Mouse (Mus musculus) urinary bladder, postnatal 4 days (tissue): ENCODE data around the gene Kcnq4.

Experiments used
- DNase-seq, 2 experiments: peaks; one replicate each; pipeline ENCODE4 v3.0.0; 2021 to 2022; ENCODE audit warnings: low spot score in 2 of 2

Kcnq4 gene

DNA sequence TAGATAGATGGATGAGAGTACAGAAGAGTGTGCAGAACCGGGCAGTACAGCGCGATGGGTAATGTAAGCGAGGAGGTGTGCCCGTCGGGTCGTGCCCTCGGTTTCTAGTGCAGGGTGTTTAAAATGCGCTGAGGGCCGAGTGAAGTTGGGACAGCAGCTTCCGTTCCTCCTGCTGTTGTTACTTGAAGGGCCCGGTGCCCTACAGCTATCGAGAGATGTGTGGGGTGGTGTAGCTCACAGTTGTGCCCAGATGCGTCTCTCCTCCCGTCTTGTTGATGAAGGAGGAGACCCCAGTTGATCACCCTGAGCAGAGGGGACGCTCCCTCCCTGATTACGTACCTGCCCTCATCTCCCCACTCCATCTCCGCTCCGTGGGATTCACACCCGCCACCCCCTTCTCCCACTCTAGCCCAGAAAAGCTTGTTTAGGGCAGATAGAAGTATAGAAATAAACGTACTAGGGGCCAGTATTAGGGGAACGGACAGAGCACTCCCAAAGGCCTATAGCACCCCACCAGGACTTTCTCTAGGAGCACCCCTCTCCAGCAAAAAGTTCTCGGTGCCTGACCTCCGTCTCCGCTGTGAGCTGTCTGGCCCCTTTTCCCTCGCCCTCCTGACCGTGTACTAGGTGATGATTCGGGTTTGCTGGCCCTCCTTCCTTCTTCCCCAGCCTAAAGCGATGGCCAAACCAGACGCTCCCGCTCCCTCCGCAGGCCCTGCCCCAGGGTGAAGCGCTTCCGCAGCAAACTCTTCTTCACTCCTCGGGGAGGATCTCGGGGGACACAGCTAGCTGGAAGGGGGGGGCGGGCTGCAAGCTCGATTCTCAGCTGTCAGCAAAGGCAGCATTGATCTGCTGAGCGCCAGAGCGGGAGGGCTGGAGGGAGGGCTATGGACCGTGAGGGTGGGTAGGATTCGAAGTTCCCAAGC is at the start of gene Kcnq4:
TSS of gene Kcnq4 (minus strand) at position 672 of the 926 bp plus-strand sequence.
- no peak for DNase-seq

DNA sequence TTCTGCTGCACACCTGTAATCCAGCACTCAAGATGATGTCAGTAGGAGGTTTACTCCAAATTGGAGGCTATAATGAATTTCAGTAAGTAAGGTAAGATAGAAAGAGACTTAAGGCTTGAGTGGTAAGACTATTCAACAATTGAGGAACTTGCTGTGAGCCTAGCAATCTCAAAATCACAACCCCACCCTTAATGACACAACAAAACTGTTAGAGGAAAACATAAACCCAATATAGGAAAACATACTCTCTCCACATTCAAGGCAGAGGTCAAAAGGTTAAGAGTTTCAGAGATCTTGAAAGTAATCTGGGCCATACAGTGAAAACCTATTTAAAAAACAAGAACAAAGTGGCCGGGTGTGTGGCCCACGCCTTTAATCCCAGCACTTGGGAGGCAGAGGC is 48.3 kb upstream of the Kcnq4 start:
- no peak for DNase-seq

DNA sequence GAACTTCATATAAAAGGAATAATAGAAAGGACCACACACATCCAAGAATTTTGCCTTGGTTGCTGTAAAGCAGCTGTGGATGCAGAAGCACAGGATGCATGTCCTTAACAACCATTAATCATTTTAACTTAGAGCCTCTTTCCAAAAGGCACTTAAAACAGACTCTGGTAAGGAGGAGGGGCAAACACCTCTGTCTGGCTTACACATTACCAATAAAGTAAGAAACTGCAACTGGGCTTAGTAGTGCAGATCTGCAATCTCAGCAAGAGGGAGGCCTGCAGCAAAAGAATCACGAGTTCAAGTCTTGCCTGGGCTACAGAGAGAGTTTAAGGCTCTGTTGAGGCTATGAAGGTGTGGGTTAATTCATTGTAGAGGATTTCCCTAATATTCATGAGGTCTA is 47.2 kb upstream of the Kcnq4 start:
- no peak for DNase-seq

DNA sequence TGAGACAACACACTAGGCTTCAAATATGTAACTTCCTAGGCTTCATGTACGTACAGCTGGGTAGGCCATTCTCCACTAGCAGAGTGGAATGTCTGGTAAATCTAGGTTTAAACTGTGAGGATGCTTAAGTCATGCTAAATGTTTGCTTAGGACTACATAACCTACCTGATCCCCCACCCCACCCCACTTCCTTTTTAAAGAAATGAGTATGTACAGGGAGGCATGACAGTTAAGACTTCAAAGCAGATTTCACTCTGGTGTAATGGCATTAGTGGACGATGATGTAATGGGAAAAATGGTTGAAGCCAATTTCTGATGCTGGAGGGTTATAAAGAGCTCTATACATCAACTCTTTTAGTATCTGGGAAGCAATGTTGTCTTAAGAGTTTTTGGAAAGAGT is 44.5 kb upstream of the Kcnq4 start:
- no peak for DNase-seq

DNA sequence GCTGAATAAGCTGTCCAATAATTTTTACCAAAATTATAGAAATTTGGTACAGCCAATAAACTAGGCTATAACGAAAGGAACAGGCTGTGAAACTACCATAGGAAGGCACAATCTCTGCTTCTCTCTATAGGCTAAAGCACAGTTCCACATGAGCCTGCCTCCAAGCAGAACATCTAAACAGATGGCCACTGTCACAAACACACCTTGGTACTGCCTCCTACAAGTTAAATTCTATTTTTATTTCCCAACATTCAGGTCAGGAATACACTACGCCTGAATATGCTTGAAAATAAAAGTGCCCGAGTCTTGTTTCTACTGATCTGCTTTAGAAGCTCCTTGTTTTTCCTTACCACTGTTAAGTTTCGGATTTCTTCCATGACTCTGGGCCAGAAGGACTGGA is 41.6 kb upstream of the Kcnq4 start:
- no peak for DNase-seq

DNA sequence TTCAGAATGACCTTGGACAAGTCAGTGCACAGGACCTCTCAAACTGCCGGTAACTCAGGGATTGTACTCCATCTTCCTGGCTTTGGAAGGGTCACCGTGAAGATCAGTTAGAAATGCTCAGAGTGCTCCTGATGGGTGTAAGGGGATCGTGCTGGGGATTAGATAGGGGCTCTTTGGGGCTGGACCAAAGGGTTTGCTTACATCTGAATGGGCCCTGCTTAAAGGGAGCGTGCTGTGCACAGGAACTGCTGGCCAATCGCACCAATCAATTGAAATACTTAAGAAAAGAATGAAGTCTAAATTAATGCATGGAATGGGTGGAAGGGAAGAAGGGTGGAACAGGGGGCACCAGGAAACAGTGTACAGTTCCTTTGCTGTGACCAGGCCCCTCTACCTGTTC is 7.4 kb upstream of the Kcnq4 start:
- DNase-seq: peak in 1 of 2 experiments; percentile 38

DNA sequence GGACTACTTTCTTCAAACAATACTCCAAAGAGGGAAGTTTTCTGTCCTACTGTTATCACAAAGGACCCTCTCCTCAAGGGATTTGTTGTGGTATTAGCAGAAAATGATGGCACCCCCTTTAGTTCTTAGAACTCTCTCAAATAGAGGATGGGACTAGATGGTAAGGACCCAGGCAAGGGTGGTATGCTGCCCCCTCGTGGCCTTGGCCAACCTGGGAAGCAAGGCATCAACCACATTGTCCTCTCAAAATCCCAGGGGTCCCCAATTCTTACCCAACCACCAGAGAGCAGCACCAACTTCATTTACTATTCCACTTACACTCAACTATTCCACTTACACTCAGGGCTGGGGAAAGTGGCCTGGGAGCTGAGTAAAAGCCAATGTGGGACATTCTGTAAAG is 6.9 kb upstream of the Kcnq4 start:
- DNase-seq: peak; percentile 63 to 78

DNA sequence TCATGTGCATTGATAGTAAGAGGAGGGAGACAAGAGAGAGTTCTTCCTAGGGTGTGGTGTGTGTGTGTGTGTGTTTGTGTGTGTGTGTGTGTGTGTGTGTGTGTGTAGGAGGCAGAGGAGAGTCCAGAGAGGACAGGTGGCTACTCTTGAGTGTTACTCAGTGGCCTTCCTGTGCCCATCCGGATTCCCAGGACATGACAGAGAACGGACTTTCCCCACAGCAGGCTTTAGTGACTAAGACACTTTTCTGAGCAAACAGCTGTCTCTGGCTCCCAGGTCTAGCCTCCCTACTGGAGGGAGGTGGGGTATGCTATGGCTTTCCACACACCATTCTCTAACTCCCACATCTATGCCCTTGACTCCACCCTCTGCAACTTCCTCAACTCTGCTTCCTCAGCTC is 1.2 kb upstream of the Kcnq4 start:
- no peak for DNase-seq

DNA sequence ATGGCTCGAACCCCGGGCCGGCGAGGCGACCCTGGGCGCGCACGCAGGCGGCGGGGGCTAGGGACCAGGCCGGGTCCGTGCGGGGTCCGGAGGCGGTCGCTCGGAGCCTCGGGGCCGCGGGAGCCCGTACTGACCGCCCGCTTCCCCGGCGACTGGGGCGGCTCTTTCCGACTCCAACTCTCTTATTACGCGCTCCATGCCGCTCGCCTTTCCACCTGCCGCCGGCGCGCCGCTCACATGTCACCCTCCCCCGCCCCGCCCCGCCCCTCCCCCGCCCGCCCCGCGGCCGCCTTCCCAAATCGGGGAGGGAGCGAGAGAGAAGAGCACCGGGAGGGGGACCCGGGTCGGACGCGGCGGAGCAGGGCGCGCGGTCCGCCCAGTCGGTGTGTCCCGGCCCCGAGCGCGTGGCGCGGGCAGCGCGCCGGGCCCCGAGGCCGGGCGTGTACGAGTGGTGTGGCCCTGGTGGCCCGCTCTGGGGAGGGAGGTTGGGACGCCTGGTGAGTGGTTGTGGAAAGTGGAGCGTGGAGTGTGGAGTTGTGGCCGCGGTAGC is 1.1 kb downstream of the Kcnq4 start:
- no peak for DNase-seq

DNA sequence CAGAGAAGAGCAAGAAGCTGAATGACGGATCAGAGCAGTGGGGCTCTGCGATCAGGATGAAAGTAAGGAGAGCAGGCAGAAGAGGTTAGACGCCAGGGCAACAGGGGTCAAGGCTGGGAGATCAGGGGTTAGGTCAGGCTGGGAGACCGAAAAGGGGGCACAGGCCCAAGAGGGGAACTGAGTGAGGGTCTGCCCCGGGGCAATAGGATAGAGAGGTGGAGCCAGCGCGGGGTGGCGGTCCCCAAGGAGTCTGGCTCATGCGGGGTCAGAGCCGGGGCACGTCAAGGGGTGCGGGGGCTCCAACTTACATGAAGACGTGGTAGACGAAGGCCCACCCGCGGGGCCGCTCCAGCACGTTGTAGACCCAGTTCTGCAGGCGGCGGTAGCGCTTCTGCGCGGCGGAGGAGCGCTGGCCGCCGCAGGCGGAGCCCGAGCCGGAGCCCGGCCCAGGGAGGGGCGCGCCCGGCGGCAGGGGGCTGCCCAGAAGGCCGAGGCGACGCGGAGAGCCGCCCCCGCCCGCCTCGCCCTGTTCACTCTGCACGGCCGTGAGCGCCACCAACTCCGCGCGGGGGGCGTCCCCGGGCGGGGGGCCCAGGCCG is 1.8 kb downstream of the Kcnq4 start:
- DNase-seq: no peak

DNA sequence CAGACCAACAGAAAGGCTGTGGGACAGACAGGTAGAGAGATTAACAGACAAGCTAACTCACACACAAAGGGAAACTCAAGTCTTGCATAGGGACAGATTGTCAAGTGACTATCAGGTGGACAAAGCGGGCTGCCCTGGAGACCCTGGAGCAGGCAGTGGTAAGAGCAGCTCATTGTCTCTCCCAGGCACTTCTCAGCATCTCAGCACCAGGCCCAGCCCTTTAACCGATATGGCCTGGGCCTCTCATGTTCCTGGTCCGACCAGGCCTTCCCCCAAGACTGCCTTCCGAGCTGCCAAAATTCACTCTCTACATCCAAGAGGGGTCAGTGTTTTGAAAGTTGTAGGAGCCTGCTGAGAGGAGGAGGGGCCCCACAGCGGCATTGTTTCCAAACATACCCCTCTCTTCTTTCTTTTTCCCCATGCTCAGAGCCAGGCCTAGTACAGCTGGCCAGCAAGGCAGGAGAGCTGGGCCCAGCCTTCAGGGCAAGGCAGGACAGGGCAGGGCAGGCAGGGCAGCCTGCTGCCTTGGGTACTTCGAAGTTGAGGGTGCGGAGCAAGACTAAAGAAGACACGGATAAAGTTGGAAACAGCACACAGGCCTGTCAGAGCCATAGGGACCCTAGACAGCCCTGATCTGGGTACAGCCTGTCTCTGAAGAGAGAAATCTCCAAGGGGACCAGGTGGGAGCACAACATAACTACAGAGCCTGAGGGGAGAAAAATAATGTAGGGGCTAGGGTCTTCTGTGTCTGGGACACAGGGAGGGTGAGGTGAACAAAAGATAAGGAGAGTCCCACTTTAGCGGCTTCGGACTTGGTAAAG is 2.5 kb downstream of the Kcnq4 start:
- DNase-seq: no peak

DNA sequence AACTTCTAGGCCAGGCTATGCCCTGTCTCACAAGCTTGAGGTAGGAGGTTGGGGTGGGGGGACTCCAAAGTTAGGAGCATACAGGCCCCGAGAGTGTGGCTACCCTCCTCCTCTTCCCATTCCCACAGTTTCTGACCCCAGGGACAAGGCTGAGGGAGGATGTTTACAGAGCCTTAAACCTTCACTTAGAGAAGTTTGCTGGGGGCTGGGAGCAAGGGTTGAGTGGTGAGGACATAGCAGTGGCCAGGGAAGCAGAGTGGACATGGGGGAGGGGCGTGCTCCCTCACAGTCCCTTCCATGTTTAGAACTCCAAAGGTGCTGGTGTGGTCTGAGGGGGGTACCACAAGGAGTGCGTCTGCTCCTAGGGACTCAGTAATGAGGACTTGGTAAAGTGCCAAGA is 4.8 kb downstream of the Kcnq4 start:
- no peak for DNase-seq

DNA sequence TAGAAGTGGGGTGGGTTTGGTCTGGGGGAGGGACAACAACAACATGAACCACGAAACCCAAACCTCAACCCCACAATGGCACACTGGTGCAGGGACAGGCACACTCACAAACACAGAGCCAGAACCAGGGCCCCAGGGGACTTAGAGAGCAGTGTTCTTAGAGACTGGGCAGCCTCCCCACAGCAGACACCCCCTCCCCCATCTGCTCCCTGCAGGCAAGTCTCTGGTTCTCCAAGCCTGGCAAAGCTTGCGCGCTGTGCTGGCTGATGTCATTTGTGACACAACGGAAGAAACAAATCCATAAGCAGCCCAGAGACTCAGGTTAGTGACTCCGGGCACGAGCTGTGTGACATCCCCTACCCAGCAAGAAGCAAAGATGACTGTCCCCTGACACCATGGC is 7.1 kb downstream of the Kcnq4 start:
- DNase-seq: no peak

DNA sequence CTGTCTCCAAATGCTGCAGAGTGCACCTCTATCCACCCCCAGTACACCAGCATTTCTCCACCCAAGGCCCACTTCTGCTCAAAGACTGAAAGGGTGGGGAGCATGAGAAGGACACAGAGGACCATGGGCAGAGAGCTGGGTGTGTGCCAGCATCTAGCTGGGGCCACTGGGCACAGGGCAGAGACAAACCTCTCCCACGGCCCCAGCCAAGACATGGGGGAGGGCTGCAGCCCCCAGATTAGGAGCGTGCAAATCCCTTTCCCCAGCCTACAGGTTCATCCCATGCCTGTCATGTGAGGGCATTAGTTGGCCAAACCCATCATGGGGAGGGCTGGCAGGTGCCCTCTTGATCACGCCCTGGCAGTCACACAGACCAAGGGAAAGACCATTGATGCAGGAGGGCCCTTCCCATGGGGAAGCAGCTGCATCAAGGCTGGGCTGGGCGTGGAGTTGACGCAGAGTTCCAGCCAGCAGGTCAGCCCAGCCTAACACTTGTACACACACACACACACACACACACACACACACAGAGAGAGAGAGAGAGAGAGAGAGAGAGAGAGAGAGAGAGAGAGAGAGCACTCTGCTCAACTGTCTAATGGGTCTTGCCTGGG is 14.3 kb downstream of the Kcnq4 start:
- DNase-seq: no peak

DNA sequence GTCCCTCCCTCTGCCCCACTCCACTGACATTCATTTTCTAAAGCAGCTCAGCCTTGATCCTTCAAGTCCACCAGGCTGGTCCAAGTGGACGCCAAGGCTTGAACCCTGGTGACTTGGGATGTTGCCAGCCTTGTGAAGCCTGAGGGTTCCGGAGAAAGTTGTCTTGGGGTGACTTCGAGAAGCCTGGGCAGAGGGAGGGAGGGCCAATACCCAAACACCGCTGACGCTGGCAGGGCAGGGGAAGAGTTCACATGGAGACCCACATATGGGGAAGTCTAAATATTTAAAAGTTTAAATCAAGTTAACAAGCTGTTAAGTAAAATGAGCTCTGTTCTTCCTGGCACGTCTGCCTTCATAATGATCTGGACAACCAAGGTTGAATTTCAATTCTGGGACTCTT is 15.7 kb downstream of the Kcnq4 start:
- DNase-seq: no peak

DNA sequence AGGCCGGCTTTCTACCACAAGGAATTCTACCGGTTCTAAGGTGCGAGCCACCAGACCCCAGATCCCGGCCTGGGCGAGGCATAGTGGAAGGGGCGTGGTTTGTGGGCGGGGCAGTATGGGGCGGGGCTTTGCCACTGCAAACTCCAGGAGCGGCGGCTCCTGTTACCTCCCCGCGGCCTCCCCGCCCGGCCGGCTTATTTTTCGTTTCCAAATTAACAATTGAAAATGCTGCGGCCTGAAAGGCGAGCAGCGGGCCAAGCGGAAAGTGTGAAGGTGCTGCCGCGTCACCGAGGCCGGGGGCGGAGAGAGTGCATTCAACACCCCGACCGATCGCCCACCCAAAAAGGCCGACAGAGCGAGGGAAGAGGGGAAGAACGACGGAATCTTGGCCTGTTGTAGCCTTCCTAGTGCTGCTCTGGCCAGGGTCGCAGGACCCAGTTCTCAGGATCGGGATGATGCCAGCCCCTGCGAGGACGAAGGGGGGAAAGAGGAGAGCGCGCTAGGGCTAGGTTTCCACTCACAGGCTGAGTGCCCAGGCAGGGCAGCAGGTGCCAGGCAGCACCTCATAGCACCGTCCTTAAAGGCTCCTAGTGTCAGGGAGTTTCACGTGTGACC is 17.3 kb downstream of the Kcnq4 start:
- DNase-seq: peak; percentile 41 to 78

DNA sequence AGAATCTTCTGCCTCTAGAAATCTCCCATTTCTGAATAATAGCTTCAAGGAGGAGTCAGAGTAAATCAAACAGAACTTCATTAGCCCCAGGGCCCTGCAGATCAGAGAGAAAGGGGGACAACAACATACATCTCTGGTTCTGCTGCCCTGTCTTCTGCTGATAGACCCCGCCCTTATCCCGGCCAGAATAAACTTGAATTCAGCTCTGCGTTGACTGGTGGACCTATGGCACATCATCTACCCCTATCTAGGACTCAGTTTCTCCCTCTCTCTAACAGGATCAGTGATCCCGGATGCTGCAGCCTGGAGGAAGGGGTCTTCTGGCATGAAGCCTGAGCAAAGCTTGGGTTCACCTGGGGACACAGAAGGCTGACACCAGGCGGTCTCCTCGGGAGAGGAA is 17.8 kb downstream of the Kcnq4 start:
- DNase-seq: no peak

DNA sequence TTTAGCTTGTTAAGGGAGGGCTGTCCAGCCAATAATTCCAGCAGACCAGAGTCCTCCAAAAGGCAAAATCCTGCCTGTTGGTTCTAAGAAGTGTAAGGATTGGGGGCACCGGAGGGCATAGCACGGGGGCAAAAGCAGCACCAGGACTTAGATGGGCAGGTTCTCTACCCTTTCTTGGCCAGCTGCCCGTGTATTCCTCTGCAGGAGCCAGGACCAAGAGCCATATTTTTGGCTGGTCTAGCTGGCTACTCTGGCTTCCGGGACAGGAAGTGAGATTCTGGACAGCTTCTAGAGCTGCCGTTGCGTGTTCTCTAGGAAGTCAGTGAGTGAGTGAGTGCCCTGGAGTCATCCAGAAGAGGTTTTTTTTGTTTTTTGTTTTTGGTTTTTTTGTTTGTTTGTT is 18.3 kb downstream of the Kcnq4 start:
- no peak for DNase-seq

DNA sequence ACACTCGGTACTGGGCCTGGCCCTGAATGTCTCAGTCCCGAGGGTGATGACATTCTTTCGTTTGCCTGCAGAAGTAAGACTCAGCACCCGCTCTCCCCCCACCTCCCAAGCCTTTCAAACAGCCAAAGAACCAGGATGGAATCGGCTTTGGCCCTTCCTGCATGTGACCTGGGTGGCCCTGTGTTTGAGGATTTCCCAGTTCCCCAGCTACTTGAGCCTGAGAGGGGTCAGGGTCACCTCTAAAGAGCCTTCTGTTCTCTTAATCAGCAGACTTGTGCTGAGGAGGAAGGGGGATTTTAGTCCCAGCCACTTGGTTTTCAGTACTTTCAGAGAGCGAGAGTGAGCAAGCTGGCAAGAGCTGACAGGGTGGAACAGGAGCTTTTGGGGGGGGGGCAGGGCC is 19.0 kb downstream of the Kcnq4 start:
- DNase-seq: no peak

DNA sequence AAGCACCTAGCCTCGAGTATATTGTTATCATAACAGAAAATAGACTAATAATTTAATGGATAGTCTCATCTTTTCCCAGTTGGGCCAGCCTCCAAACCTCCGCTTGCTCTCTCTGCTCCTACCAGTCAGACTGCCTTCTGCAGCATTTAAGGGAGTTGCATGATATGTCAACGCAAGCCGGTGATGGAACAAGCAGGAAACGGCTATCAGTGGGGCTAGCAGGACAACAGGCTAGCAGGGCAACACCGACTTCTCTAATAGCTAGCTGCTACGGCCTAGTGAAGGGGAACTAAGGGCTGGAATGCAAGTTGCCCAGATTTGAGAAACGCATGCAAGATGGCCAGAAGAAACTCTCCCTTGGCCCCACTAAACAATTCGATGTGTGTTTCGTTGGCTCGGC is 20.6 kb downstream of the Kcnq4 start:
- no peak for DNase-seq

DNA sequence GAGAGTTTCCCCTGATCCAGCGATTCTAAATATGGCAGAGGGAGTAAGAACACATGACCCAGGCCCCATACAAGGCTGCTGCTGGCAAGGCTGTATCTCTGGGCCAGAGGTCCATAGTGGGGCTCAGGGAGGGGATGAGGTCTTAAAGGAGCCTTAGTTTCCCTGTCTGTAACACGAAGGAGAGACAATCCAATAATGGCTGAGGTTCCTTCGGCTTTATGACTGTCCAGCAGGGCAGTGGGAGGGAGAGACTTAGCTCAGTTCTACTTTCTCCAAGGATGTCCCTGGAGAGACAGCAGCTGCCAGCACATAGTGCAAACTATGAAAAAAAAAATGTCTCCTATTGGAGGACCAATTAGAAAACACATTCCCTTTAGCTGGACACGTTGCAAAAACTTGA is 22.2 kb downstream of the Kcnq4 start:
- peak in 1 of 2 experiments; percentile 58 for DNase-seq
